Mouse (Mus musculus) CH12F3 (cell line): Measurements from ENCODE around the gene Syne3.

ENCODE experiments used
- in situ Hi-C: fragments of 300-500 bp; cut with MboI; formaldehyde crosslinking; loops from 2 replicates; pipeline ENCODE4 v1.14.3; 2020; ENCODE audit warnings: low sequenced_read_pairs

The Syne3 gene

GRCm38 (mm10) chr12:104899161-104899560 lies 110.4 kb downstream of the Syne3 start:
- in situ Hi-C loops: no loop called here

GRCm38 (mm10) chr12:104898718-104899117 lies 110.9 kb downstream of the Syne3 start:
- in situ Hi-C loops: no loop called here

DNA sequence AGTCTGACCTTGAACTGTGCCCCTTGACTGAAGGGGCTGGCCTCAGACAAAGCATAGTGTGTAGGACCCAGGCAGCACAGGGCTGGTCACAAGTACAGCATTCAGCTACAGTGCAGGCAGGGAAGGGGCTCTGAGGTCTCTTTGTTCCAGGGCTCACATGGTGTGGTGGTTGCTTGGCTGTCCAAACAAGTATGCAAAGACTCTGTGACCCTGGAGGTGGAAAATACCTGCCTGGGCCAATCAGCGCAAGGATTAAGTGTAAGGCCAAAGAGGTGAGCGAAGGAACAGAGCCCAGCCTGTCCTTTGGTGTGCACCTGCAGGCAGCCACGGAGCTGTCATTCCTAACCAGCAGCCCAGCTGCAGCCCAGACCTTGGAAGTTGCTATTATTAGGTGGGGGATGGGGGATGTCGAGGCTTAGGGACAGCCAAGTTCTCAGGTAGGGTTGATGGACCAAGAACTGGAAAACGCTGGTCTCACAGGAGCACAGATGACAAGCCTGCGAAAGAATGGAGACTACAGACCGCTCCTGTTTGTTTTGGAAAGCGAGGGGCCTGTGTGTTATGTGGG lies 112.5 kb downstream of the Syne3 start:
- in situ Hi-C loops: no loop called here

- in situ Hi-C loops: no loop called here
These were observed 113.0 kb downstream of the Syne3 start for GRCm38 (mm10) chr12:104896640-104897039.

- in situ Hi-C loops: no loop called here
These were observed 117.4 kb downstream of the Syne3 start for GRCm38 (mm10) chr12:104892245-104892644.

GRCm38 (mm10) chr12:104890066-104890465 lies 119.5 kb downstream of the Syne3 start:
- in situ Hi-C loops: no loop called here

DNA sequence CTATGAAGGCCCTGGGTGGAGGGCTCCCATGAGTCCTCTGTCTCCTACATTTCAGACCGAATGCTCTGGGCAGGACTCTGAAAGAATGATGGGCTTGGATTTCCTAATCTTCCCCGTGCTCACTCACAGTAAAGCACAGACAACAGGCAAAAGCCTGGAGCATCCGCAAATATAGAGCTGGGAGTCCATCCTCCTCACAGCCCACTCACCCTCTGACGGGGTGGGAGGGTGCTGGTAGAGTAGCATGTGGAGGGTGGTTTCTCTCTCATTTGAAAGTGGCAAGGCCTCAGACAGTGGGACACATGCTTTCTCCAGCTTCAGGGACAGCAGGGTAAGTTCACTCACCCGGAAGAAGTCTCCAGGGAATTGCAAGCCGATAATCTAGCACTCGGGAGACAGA lies 123.5 kb downstream of the Syne3 start:
- in situ Hi-C loops: no loop called here

DNA sequence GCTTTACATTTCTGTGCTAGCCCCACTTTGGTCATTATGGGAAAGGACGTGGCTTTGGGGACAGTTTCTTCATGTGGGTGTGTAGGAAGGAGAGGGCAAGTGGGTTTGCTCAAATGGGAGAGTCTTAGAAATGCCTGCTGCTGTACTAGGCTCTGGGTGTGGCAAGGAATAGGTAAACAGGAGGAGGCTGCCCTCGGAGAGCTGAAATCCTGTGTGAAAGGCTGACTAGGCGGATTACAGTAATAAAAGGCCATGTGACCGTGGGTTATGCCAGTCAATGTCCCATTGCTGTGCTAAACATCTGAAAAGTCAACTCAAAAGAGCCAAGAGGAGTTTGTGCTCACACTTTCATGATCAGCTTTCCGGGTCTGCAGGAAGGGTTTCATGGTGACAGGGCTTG lies 127.1 kb downstream of the Syne3 start:
- in situ Hi-C loops: no loop called here

- in situ Hi-C loops: no loop called here
These were observed 127.5 kb downstream of the Syne3 start for GRCm38 (mm10) chr12:104882061-104882460.

DNA sequence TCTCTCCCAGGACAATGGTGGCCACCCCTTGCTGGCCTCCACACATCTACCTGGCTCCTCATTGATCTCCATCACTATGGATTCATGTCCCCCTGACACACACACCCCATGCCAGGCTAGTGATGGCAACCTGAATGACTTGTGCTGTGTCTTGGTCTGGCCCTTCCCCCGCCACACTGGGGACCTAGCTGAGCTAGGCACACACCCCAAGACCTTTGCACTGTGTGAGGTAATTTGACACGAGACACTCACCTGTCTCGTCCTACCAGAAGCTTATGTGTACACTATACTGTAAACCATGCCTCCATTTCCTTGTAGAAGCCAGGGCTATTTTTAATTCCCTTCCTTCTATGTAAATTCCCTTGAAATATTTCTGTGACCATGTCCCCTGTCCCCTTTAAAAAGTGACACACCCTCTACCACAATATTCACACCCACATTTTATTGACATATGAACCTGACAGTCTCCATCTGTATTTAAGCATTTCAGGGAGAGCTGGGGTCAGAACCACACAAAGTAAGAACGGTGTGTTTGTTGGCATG lies 128.0 kb downstream of the Syne3 start:
- in situ Hi-C loops: no loop called here

DNA sequence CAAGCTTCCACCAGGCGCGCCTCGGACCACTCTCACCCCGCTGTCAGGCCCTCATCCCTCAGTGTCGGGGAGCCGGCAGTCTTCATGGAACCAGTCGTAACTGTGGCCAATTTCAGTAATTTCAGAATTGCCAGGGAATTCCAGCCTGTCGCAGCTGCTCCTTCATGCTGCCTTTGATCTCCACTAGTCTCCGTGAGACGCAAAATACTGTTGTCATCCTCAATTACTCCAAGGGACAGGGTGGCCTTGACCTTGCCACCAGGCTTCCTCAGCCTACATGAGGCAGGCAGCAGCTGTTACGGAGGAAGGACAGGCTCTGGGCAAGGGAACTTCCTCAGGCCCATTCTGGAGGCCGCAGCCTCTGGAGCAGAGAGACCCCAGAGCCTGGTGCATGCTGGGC lies 129.2 kb downstream of the Syne3 start:
- in situ Hi-C loops: no loop called here
